Mouse (Mus musculus) heart, embryonic 12.5 days (tissue): ENCODE results near the gene Hist1h2ah. TPM values are rescaled to one million over a fixed set of nuclear protein-coding genes. Genes with fewer than 3 reads are reported as not detected.
A peak's percentile ranks its signal among the peaks of the same experiment; 100 is the strongest.

Experiments
- ATAC-seq: fragments of 200-750 bp; cut with Nextera tagmentation; 2 replicates; pipeline ENCODE4 v1.8.0; 2017; ENCODE audit warnings: moderate TSS enrichment, moderate library complexity; ENCODE audit not compliant: insufficient number of reproducible peaks, low FRiP score
- H3K27ac ChIP-seq: fragments of 300-500 bp; sonication (generic); 2 replicates; pipeline ENCODE4 v1.5.1; 2016; ENCODE audit warnings: mild to moderate bottlenecking, moderate library complexity; ENCODE audit not compliant: poor library complexity, severe bottlenecking
- H3K27me3 ChIP-seq: fragments of 300-500 bp; sonication (generic); replicated peaks from 2 replicates; pipeline ENCODE4 v1.6.1; 2016; ENCODE audit warnings: mild to moderate bottlenecking, moderate library complexity
- H3K36me3 ChIP-seq: fragments of 300-500 bp; sonication (generic); 2 replicates; pipeline ENCODE4 v1.6.1; 2016; ENCODE audit warnings: mild to moderate bottlenecking, moderate library complexity
- H3K4me1 ChIP-seq: fragments of 300-500 bp; sonication (generic); replicated peaks from 2 replicates; pipeline ENCODE4 v1.6.1; 2016; ENCODE audit warnings: mild to moderate bottlenecking
- H3K4me2 ChIP-seq: fragments of 300-500 bp; sonication (generic); 2 replicates; pipeline ENCODE4 v1.6.1; 2016; ENCODE audit warnings: mild to moderate bottlenecking, moderate library complexity
- H3K4me3 ChIP-seq: fragments of 300-500 bp; sonication (generic); 2 replicates; pipeline ENCODE4 v1.5.1; 2016; ENCODE audit warnings: mild to moderate bottlenecking
- H3K9ac ChIP-seq: fragments of 300-500 bp; sonication (generic); 2 replicates; pipeline ENCODE4 v1.6.1; 2016; ENCODE audit warnings: mild to moderate bottlenecking, moderate library complexity
- H3K9me3 ChIP-seq: fragments of 300-500 bp; sonication (generic); replicated peaks from 2 replicates; pipeline ENCODE4 v1.6.1; 2016; ENCODE audit warnings: mild to moderate bottlenecking, moderate library complexity
- WGBS: fragments of 180-500 bp; shearing (Covaris S2); methylation state at CpG from one replicate; pipeline ENCODE4 v1.1.7; 2016; 5-methylcytosine and 5-hydroxymethylcytosine counted together
- microRNA-seq: library from miRNA; unstranded; fragments of <30 nt; microRNA quantifications from one replicate; pipeline ENCODE4, GENCODE M21; 2017
- polyA plus RNA-seq: library from polyadenylated mRNA; unstranded; fragments of >200 nt; fragmentation: Nextera tagmentation; extraction: Ambion mirVana; gene quantifications from 2 replicates; pipeline ENCODE4 v1.2.1, GENCODE M21; 2016

Gene Hist1h2ah
- polyA plus RNA-seq, 1 experiment from 2014 or later = 3.7 TPM

DNA sequence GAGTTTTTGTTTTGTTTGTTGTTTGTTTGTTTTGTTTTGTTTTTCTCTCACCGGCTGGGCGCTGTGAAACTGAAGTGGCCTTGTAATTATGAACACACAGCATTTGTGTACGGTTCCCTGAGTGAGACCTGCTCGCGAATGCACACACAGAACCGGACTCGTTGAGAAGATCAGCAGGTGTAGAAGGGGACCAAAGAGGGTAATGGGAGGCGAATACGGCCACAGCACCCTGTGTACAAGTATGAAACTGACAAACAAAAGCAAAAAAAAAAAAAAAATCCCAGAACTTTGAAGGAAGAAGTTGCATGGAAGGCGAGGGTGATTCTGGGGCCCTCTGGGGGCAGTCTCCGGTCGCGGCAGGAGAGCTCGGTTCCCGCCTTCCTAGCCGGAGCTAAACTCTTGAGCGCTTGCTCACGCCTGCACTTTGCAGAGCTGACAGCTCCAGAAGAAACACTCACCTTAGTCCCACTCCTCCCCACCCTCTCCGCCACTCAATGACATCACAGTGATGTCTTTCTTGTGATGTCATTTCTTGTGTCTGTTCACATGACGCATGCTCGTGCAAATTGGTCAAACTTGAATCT lies 39.9 kb downstream of the Hist1h2ah start:
- Histone ChIP-seq H3K4me3 (peak overlapping the region; percentile 54), H3K9me3 (0 out of 2 replicates have a peak, but pooled peaks cover 7% of the 10 kb centered on the region), H3K4me2 (peak overlapping the region; percentile 81), H3K27me3 (peaks cover 36% of the 10 kb centered on the region), H3K36me3 (no peaks in the 10 kb centered on the region), H3K27ac (no peak overlapping the region), H3K4me1 (peaks cover 6% of the 10 kb centered on the region; the same call in 1 of the 2 replicates), H3K9ac (peak overlapping the region; percentile 63; the same call in 1 of the 2 replicates)
- under 1% methylated on average over 21 of the region's 21 CpGs for WGBS
- ATAC-seq = no peak

DNA sequence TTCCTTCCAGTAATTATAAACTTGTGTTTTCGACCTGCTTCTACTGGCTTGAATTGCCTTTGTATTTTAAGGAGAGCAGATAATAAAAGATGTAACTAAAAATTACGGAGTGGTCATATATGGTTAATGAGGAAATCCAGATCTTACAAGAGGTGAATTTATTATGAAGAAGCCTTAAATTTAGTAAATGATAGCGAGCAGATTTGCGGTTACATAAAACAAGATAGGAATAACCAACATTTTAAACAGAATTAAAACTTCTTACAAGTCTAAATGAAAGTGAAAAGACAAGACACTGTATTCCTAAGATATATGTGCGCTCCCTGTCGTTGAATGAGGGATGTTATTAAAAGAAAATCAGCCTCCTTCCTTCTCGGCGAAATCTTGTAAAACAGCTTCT lies 40.5 kb downstream of the Hist1h2ah start:
- WGBS = 4% methylated on average over 8 of the region's 8 CpGs
- H3K9me3 ChIP-seq = 0 out of 2 replicates have a peak, but pooled peaks cover 7% of the 10 kb centered on the region
- peak overlapping the region; percentile 54 for H3K4me3 ChIP-seq
- H3K27me3 ChIP-seq = peaks cover 32% of the 10 kb centered on the region
- H3K9ac ChIP-seq = peak overlapping the region; percentile 63; the same call in 1 of the 2 replicates
- H3K4me2 ChIP-seq = peak overlapping the region; percentile 81
- H3K4me1 ChIP-seq = peaks cover 6% of the 10 kb centered on the region; the same call in 1 of the 2 replicates
- H3K36me3 ChIP-seq = no peaks in the 10 kb centered on the region
- ATAC-seq = no peak
- no peak overlapping the region for H3K27ac ChIP-seq

DNA sequence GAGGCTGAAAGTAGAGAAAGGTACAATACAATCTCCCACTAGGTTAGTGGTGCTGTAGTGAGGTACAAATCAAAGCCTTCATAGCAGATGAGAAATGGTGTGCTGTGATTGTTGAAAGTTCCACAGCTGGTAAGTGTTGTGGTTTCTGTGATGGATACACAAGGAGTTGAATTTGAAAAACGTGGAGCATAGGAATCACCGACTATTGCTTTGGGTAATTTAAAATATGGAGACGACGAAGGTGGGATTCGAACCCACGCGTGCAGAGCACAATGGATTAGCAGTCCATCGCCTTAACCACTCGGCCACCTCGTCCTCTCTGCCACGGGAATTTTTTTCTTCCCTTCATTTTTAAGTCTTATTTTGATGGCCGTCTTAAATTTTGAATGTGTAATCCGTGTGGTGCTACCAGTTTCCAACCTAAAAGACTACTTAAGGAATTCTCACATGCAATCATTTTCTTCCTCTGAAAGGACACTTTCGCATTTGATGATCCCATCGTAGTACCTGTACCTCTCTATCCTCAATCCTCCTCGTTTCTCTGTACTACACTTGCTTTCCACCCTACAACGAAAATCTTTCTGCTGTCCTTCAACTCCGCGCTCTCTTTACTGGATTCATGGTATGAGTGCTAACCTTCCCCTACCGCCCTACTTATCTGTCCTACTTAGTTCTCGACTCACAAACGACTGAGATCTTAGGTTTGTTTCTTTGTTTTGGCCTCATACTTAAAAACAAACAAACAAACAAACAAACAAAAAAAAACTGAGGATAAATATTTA lies 41.2 kb downstream of the Hist1h2ah start:
- H3K27me3 ChIP-seq = peaks cover 25% of the 10 kb centered on the region
- H3K4me3 ChIP-seq = peak overlapping the region; percentile 32
- peak overlapping the region; percentile 56 for H3K4me2 ChIP-seq
- H3K9ac ChIP-seq = no peak overlapping the region
- H3K27ac ChIP-seq = no peak overlapping the region
- 1% methylated on average over 22 of the region's 22 CpGs for WGBS
- no peak for ATAC-seq
- H3K4me1 ChIP-seq = peaks cover 6% of the 10 kb centered on the region; the same call in 1 of the 2 replicates
- no peaks in the 10 kb centered on the region for H3K36me3 ChIP-seq
- H3K9me3 ChIP-seq = 0 out of 2 replicates have a peak, but pooled peaks cover 7% of the 10 kb centered on the region

DNA sequence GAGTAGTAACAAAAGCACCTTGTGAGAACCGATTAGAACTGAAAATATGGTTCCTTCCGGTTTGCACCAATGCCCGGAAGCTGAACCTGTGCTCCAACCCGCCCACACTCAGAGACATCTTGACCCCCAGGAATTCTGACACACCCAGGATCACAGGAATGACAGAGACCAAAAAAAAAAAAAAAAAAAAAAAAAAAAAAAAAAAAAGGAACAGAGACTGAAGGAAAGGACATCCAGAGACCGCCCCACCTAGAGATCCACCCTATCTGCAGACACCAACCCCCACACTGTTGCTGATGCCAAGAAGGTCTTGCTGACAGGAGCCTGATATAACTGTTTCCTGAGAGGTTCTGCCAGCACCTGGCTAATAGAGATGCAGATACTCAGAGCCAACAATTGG lies 42.8 kb downstream of the Hist1h2ah start:
- Histone ChIP-seq H3K9me3 (0 out of 2 replicates have a peak, but pooled peaks cover 7% of the 10 kb centered on the region), H3K36me3 (no peaks in the 10 kb centered on the region), H3K27me3 (peaks cover 9% of the 10 kb centered on the region), H3K27ac (no peak overlapping the region), H3K4me3 (no peak overlapping the region), H3K4me1 (peaks cover 6% of the 10 kb centered on the region; the same call in 1 of the 2 replicates), H3K9ac (no peak overlapping the region), H3K4me2 (no peak overlapping the region)
- 64% methylated on average over 5 of the region's 5 CpGs for WGBS
- ATAC-seq = no peak

Small RNAs within 50 kb of the gene (microRNA-seq; reads per million reads assigned to microRNA genes)
- gene Gm26300 = not detected
- not detected for gene Gm44390
- gene Gm44486 = not detected

Other genes with a start within 250 kb of the Hist1h2ah start
- gene Hist1h2an, start 248.3 kb downstream of the Hist1h2ah start, polyA plus RNA-seq = 1.3 and 6.2 TPM in 2 replicates
- 1.3 and 1.4 TPM in 2 replicates for gene Hist1h2bp, start 248.1 kb downstream of the Hist1h2ah start, polyA plus RNA-seq
- 8.4 and 12.7 TPM in 2 replicates for gene Hist1h2bq, start 225.4 kb downstream of the Hist1h2ah start, polyA plus RNA-seq
- 2.6 TPM in 1 of 2 replicates, not detected in the other for gene Hist1h2ao, start 225.1 kb downstream of the Hist1h2ah start, polyA plus RNA-seq
- not detected in 2 replicates for gene Hist1h4m, start 223.8 kb downstream of the Hist1h2ah start, polyA plus RNA-seq
- gene Hist1h4n, start 203.4 kb downstream of the Hist1h2ah start, polyA plus RNA-seq = 8.4 and 15.5 TPM in 2 replicates
- 2,122 and 2,141 TPM in 2 replicates for gene Hist1h2ap, start 202.1 kb downstream of the Hist1h2ah start, polyA plus RNA-seq
- 8.1 and 12.8 TPM in 2 replicates for gene Hist1h2br, start 201.8 kb downstream of the Hist1h2ah start, polyA plus RNA-seq
- gene Zfp184, start 90.5 kb downstream of the Hist1h2ah start, polyA plus RNA-seq = 7.5 and 8.3 TPM in 2 replicates
- 0.13 and 0.14 TPM in 2 replicates for gene Pom121l2, start 54.4 kb downstream of the Hist1h2ah start, polyA plus RNA-seq
- 0.17 and 0.28 TPM in 2 replicates for gene Prss16, start 25.8 kb downstream of the Hist1h2ah start, polyA plus RNA-seq
- gene Hist1h2bk, start 302 bp upstream of the Hist1h2ah start, polyA plus RNA-seq = 2.3 and 3.6 TPM in 2 replicates
- 10.4 and 12.2 TPM in 2 replicates for gene Hist1h4i, start 5.8 kb upstream of the Hist1h2ah start, polyA plus RNA-seq
- gene Hist1h2ag, start 7.4 kb upstream of the Hist1h2ah start, polyA plus RNA-seq = 11.6 and 14.5 TPM in 2 replicates
- gene Hist1h2bj, start 7.6 kb upstream of the Hist1h2ah start, polyA plus RNA-seq = 3.4 and 6.2 TPM in 2 replicates
- gene Vmn1r188, start 48.9 kb upstream of the Hist1h2ah start, polyA plus RNA-seq = not detected in 2 replicates
- not detected in 2 replicates for gene Vmn1r189, start 70.3 kb upstream of the Hist1h2ah start, polyA plus RNA-seq
- gene Vmn1r191, start 148.4 kb upstream of the Hist1h2ah start, polyA plus RNA-seq = not detected in 2 replicates
- not detected in 2 replicates for gene Vmn1r192, start 155.6 kb upstream of the Hist1h2ah start, polyA plus RNA-seq
- not detected in 2 replicates for gene Vmn1r193, start 187.6 kb upstream of the Hist1h2ah start, polyA plus RNA-seq
- gene Vmn1r194, start 208.6 kb upstream of the Hist1h2ah start, polyA plus RNA-seq = not detected in 2 replicates
- gene Vmn1r195, start 235.0 kb upstream of the Hist1h2ah start, polyA plus RNA-seq = not detected in 2 replicates